Comparison of ENCODE assay signal across 11 mouse cellular contexts in genomic region chr3:59744181-59744580, GRCm38 (mm10). TPM values are rescaled to one million over a fixed set of nuclear protein-coding genes. Genes with fewer than 3 reads are reported as not detected.
DNase-seq lines count a peak whose midpoint lies in the region; ATAC-seq and TF ChIP-seq lines count a peak whose summit lies in the region.
"Had no signal": no experiment of that assay in that cellular context is flagged by ENCODE, and none has a peak within 500 bp of the region (broad histone marks: within the 10 kb centered on the region; RNA-seq: fewer than 3 reads in every experiment).

No protein-coding gene starts in this region.

- no peak for TF ChIP-seq POLR2A in heart, adult 2 months (IDR thresholded peaks at IDR 0.05; ENCODE audit: insufficient read depth, low read depth, low read length)

- no peak overlapping the region for H3K4me2 ChIP-seq in midbrain, postnatal 0 days (ENCODE audit: low read depth, low read length, poor library complexity, severe bottlenecking)
- H3K4me2 ChIP-seq in midbrain, embryonic 11.5 days, result no peak overlapping the region
- H3K4me2 ChIP-seq in forebrain, embryonic 13.5 days, result no peak overlapping the region
- H3K4me2 ChIP-seq: neural tube, embryonic 12.5 days had no signal

- peak; percentile 46 for TF ChIP-seq CTCF in heart, adult 2 months (IDR thresholded peaks at IDR 0.05)
- peak; percentile 16; the same call in 1 of the 2 replicates for TF ChIP-seq CTCF in midbrain, postnatal 0 days (IDR thresholded peaks at IDR 0.05)

- no peaks in the 10 kb centered on the region for H3K4me1 ChIP-seq in heart, adult 2 months (ENCODE audit: control insufficient read depth, insufficient read depth, low read length)
- no peaks in the 10 kb centered on the region for H3K4me1 ChIP-seq in midbrain, postnatal 0 days (ENCODE audit: insufficient read depth, low read length)
- H3K4me1 ChIP-seq in midbrain, embryonic 11.5 days (ENCODE audit: control insufficient read depth, insufficient read depth, low read length), result no peaks in the 10 kb centered on the region
- no peaks in the 10 kb centered on the region for H3K4me1 ChIP-seq in forebrain, embryonic 13.5 days
- no peaks in the 10 kb centered on the region for H3K4me1 ChIP-seq in midbrain, embryonic 10.5 days
- H3K4me1 ChIP-seq: neural tube, embryonic 12.5 days had no signal

- no peaks in the 10 kb centered on the region for H3K27me3 ChIP-seq in heart, adult 2 months (ENCODE audit: control insufficient read depth, insufficient read depth, low read length)
- H3K27me3 ChIP-seq in midbrain, postnatal 0 days (ENCODE audit: insufficient read depth, low read length), result no peaks in the 10 kb centered on the region
- no peaks in the 10 kb centered on the region for H3K27me3 ChIP-seq in midbrain, embryonic 11.5 days (ENCODE audit: control insufficient read depth, insufficient read depth, low read length)
- H3K27me3 ChIP-seq in forebrain, embryonic 13.5 days, result no peaks in the 10 kb centered on the region
- H3K27me3 ChIP-seq in midbrain, embryonic 10.5 days (ENCODE audit: low read depth, poor library complexity, severe bottlenecking), result no peaks in the 10 kb centered on the region
- H3K27me3 ChIP-seq: neural tube, embryonic 12.5 days had no signal

- ATAC-seq in midbrain, postnatal 0 days (ENCODE audit: low FRiP score), result no peak
- ATAC-seq in midbrain, embryonic 11.5 days (ENCODE audit: low FRiP score), result no peak
- ATAC-seq in forebrain, embryonic 13.5 days, result no peak

- no peak for DNase-seq in heart, adult 2 months
- DNase-seq in heart, postnatal 36 days, result no peak
- peak; percentile 15 for DNase-seq in midbrain, postnatal 0 days (ENCODE audit: low spot score)
- no peak for DNase-seq in midbrain, embryonic 11.5 days (ENCODE audit: low spot score, missing footprints)
- DNase-seq in adipocyte (ENCODE audit: low spot score), result peak; percentile 19
- peak; percentile 22 for DNase-seq in telencephalon, adult 2 months (ENCODE audit: low read depth, low spot score)
- DNase-seq in midbrain, embryonic 10.5 days (ENCODE audit: low spot score), result no peak

- no peaks in the 10 kb centered on the region for H3K79me2 ChIP-seq in heart, adult 2 months (replicated peaks; ENCODE audit: control insufficient read depth, insufficient read depth, low read length)

- no peak overlapping the region for H3K4me3 ChIP-seq in heart, adult 2 months
- no peak overlapping the region for H3K4me3 ChIP-seq in midbrain, postnatal 0 days (ENCODE audit: low read depth, low read length)
- no peak overlapping the region for H3K4me3 ChIP-seq in midbrain, embryonic 11.5 days (ENCODE audit: low read depth, low read length)
- H3K4me3 ChIP-seq in forebrain, embryonic 13.5 days, result no peak overlapping the region
- H3K4me3 ChIP-seq in midbrain, embryonic 10.5 days, result no peak overlapping the region
- H3K4me3 ChIP-seq: neural tube, embryonic 12.5 days had no signal

- intact Hi-C loops in heart, adult 2 months (cut with DNase I), result loop anchor here (5.0 to 10.0 kb wide), 2 partner anchors 419 to 567 kb away; no protein-coding TSS in a partner anchor
- intact Hi-C loops in heart, postnatal 36 days (cut with DNase I), result loop anchor here (10.0 kb wide), 2 partner anchors 419 to 569 kb away; no protein-coding TSS in a partner anchor

- no peaks in the 10 kb centered on the region for H3K36me3 ChIP-seq in heart, adult 2 months (ENCODE audit: control insufficient read depth, insufficient read depth, low read length)
- no peaks in the 10 kb centered on the region for H3K36me3 ChIP-seq in midbrain, postnatal 0 days (ENCODE audit: insufficient read depth, low read length)
- H3K36me3 ChIP-seq in midbrain, embryonic 11.5 days (ENCODE audit: control insufficient read depth, insufficient read depth, low read length), result no peaks in the 10 kb centered on the region
- H3K36me3 ChIP-seq in forebrain, embryonic 13.5 days (ENCODE audit: poor library complexity, severe bottlenecking), result no peaks in the 10 kb centered on the region
- H3K36me3 ChIP-seq in midbrain, embryonic 10.5 days, result no peaks in the 10 kb centered on the region
- H3K36me3 ChIP-seq: neural tube, embryonic 12.5 days had no signal

- TF ChIP-seq EP300 in heart, adult 2 months (IDR thresholded peaks at IDR 0.05; ENCODE audit: insufficient read depth, low read depth, low read length), result no peak

- no peak overlapping the region for H3K27ac ChIP-seq in heart, adult 2 months
- H3K27ac ChIP-seq in midbrain, postnatal 0 days (ENCODE audit: low read depth, low read length), result no peak overlapping the region
- no peak overlapping the region for H3K27ac ChIP-seq in midbrain, embryonic 11.5 days (ENCODE audit: low read depth, low read length)
- no peak overlapping the region for H3K27ac ChIP-seq in forebrain, embryonic 13.5 days
- H3K27ac ChIP-seq in midbrain, embryonic 10.5 days (replicated peaks), result no peak overlapping the region
- H3K27ac ChIP-seq: neural tube, embryonic 12.5 days had no signal

- H3K9ac ChIP-seq in heart, adult 2 months (ENCODE audit: low read depth, low read length), result no peak overlapping the region
- no peak overlapping the region for H3K9ac ChIP-seq in midbrain, postnatal 0 days (replicated peaks; ENCODE audit: low read length, poor library complexity, severe bottlenecking)
- no peak overlapping the region for H3K9ac ChIP-seq in midbrain, embryonic 11.5 days (ENCODE audit: low read length)
- no peak overlapping the region for H3K9ac ChIP-seq in forebrain, embryonic 13.5 days
- H3K9ac ChIP-seq: neural tube, embryonic 12.5 days had no signal

- no peaks in the 10 kb centered on the region for H3K9me3 ChIP-seq in midbrain, postnatal 0 days (ENCODE audit: low read length)
- H3K9me3 ChIP-seq in midbrain, embryonic 11.5 days (ENCODE audit: control insufficient read depth, low read length), result no peaks in the 10 kb centered on the region
- H3K9me3 ChIP-seq in forebrain, embryonic 13.5 days (replicated peaks), result no peaks in the 10 kb centered on the region
- no peaks in the 10 kb centered on the region for H3K9me3 ChIP-seq in midbrain, embryonic 10.5 days (replicated peaks)
- H3K9me3 ChIP-seq: neural tube, embryonic 12.5 days had no signal

- WGBS in heart, adult 2 months, result 8% methylated on average over 2 of the region's 2 CpGs
- WGBS in midbrain, postnatal 0 days, result 17% methylated on average over 2 of the region's 2 CpGs
- WGBS in midbrain, embryonic 11.5 days, result 13% methylated on average over 2 of the region's 2 CpGs
- 18% methylated on average over 2 of the region's 2 CpGs for WGBS in forebrain, embryonic 13.5 days
- WGBS in midbrain, embryonic 10.5 days, result 15% methylated on average over 2 of the region's 2 CpGs

RNA-seq across cellular contexts. Expression of gene Gm5538, which starts 14.6 kb away (rescaled TPM):
- total RNA-seq in heart, adult 2 months (2021), result not detected
- polyA plus RNA-seq in heart, adult 2 months (2012; rRNA removed), result not detected in 2 replicates
- not detected for total RNA-seq in heart, postnatal 36 days (2021)
- total RNA-seq in midbrain, postnatal 0 days (2014; rRNA removed), result not detected in 2 replicates
- polyA plus RNA-seq in midbrain, postnatal 0 days (2015; fragmentation: Nextera tagmentation; extraction: Ambion mirVana), result not detected in 2 replicates
- polyA plus RNA-seq in midbrain, embryonic 11.5 days (2014; fragmentation: Nextera tagmentation; extraction: Ambion mirVana), result not detected in 2 replicates
- polyA plus RNA-seq in forebrain, embryonic 13.5 days (2015; fragmentation: Nextera tagmentation; extraction: Ambion mirVana), result not detected in 2 replicates
- polyA plus RNA-seq in midbrain, embryonic 10.5 days (2016; fragmentation: Nextera tagmentation; extraction: Ambion mirVana), result not detected in 2 replicates
- total RNA-seq: granulocyte monocyte progenitor cell, adult 5-6 weeks; layer of hippocampus, postnatal 25 days had no signal
- polyA plus RNA-seq: neural tube, embryonic 12.5 days had no signal

Comparison
In these comparisons a context has a peak if more than half of its experiments do, and no peak if none do; other contexts are left out.
1. DNase-seq: peak in midbrain, postnatal 0 days (single experiment), adipocyte (single experiment) and telencephalon, adult 2 months (single experiment); none in heart, adult 2 months (0 of 2), heart, postnatal 36 days (0 of 2), midbrain, embryonic 11.5 days (single experiment) and midbrain, embryonic 10.5 days (single experiment).